Mouse (Mus musculus) A20 (cell line): ENCODE data around the gene Exoc2.

Experiments used
- DNase-seq: peaks from one replicate; pipeline ENCODE4 v3.0.0-alpha.2; 2011; ENCODE audit warnings: low read depth, low spot score

The Exoc2 gene

DNA sequence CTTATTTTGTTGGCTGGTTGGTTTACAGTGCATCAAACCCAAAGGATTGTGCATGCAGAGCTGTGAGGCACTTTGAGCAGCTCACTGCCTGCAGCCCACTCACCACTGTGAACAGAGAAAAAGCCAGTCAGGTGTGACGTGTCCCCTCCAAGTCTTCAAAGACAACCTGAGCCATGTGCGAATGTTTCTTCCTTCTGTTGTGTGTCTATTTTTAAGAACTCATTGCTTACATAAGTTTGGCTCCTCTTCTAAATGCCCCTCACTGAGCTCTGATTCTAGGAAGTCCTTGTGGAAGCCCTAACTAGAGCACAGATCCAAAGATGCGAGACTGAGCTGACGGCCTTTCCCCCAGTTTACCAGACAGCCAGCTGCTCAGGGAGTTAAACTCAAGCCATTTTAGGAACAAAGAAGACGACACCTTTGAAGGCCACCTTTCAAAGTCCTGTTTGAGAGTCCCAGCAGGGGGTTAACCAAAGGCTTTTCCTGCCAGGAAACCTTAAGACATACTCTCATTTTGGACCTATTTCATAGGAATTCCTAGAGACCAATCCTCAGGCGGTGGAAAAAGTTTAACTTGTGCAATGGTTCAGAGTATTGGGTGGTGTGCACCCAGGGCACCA lies 79.8 kb downstream of the Exoc2 start:
- no peak for DNase-seq

DNA sequence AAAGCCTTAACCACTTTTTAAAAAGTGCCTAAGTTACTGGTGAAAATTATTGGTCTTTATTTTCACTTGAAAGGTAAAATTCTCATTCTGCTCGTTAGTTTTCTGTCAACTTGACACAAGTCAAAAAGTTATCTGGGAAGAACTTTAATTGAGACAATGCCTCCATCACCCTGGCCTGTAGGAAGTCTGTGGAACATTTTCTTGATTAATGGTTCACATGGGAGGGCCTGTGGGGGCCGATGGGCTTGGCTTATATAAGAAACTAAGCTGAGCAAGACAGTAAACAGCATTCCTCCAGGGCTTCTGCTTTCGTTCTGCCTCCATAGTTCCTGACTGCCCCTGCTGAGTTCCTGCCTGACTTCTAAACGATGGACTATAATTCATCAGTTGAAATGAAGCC lies 81.6 kb downstream of the Exoc2 start:
- DNase-seq, result no peak

DNA sequence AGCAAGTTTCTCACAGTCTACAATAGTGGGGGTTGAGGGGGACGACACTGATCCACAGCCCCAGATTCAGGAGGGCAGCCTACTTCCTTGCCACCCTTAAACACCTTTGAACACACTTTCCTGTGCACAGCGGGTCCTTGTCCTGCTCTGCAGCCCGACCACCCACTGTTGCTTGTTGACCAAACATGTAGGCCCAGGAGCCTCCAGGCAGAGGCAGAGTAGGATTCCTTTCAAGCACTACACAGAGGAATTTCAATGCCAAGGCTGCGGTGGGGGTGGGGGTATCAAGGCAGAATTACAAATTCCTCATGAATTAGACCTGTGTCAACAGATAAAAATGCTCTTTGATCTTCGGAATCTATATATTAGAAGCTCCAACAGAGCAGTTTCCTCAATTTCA lies 82.7 kb downstream of the Exoc2 start:
- DNase-seq, result no peak

DNA sequence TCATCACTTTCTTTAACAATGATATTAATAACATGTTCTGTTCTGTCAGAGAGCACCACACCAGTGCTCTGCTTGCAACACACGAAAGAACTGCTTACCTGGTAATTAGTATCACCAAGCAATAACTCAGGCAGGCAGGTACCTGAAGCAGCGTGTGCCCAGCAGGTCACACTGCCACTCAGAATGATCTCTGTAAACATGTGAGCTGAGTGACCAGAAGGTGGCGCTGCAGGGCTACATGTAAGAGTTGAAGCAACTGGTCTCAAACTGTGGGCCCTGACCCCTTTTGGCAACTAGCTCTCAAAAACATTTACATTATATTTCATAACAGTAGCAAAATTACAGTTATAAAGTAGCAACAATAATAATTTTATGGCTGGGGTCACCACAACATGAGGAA lies 85.4 kb downstream of the Exoc2 start:
- peak; percentile 82 for DNase-seq

DNA sequence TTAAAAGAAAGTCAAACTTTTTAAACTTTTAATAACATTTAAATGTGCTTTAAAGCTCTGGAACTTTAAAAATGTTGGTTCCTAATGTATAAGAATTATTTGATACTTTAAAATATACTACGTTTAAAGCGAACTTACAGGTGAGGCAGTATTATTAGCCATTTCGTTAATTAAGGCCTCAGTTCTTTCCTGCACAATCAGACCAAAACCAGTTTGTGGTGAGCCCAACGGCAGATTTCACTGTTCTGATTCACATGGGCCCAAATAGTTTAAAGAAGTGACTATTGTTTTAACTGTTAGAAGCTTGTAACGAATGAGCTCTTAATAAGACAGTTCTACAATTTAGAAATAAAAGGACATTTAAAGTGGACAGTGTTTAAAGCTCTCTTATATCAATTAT lies 93.6 kb downstream of the Exoc2 start:
- DNase-seq, result no peak

DNA sequence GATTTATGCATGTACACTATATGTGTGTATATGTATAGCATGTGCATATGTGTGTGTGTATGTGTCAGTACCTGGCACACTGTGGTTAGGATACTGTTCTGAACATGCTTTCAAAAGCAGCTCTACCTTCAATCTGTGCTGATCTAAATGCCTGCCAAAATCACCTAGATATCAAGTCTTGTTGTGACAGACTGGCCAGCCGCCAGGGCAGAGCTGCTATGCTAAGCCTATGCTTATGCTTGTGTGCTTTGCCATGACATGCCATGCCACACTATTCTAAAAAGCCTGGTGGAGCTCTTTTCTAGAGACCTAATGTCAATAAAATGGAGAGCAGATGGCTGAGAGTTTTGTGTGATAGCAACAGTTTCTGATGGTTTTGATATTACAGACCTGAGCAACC lies 94.0 kb downstream of the Exoc2 start:
- DNase-seq, result no peak

DNA sequence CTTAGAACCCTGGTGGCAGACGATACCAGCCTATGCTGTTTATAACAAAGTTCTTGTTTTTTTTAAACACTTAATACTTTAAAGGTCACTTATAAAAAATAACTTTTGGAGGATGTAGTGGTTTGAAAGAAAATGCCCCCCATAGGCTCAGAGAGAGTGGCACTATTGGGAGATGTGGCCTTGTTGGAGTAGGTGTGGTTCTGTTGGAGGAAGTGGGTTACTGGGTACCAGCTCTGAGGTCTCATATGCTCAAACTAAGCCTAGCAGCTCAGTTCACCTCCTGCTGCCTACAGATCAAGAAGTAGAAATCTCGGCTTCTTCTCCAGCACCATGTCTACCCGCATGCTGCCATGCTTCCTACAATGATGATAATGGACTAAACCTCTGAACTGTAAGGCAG lies 98.1 kb downstream of the Exoc2 start:
- DNase-seq, result no peak

DNA sequence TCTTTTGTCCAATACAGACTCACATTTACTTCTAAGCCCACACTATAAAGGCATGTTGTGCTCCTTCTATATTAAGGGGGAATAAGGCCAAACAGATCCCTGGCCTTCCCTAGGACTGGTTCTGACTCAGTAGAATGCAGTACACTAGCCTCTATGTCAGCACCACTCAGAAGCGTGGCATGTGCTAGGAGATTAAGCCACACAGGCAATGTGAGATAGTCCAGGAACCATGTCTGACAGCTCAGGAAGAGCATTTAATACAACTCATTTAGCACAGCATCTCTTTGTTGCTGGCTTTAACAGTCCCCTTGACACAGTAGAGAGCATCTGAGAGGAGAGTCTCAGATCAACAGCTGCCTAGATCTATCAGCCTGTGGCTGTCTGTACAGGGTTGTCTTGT lies 100.4 kb downstream of the Exoc2 start:
- DNase-seq, result no peak

DNA sequence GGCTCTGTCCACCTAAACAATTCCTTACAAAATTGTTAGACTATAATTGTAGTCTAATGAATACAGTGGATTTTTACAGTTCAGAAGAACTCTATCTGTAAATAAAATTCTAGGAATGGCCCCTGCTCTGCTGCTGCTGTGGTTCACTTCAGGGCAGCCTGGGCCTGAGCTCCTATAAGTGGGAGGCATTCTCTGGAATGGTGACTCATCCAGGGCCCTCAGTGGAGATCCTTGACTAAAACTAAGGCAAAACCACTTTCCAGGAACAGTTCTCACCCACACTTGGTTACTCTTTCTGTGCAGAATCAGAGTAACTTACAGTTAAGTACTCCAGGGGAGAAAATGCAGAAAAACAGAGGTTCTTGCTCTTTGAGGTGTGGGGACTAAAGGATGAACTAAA lies 108.4 kb downstream of the Exoc2 start:
- no peak for DNase-seq

DNA sequence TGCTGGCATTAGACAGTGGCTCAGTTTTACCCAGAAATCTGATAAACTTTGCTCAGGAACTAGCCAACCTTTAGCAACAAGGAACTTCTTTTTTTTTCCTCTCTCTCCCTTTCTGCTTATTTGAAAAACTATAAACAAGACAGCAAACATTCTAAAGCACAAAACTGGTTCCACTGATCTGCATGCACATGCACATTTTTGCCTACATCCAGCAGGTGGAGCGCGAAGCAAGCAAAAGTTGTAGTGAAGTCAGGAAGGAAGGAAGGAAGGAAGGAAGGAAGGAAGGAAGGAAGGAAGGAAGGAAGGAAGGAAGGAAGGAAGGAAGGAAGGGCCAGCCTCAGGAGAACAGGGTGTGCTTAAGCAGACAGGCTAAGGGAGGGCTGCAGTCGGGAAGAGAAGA lies 109.9 kb downstream of the Exoc2 start:
- no peak for DNase-seq

DNA sequence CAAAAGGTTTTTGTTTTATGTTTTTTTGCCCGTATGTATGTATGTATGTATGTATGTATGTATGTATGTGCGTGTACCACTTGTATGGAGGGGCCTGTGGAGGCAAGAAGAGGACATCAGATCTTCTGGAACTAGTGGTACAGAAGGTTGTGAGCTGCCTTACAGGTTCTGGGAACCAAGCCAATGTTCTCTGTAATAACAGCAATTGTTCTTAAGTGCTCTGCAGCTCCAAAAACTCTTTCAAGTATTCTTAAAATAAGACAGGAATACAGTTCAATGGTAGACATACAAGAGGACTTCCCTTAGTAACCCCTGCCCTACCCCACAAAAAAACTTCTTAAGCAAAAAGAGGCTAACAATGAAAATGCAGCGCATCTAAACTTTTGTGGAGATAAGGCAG lies 115.5 kb downstream of the Exoc2 start:
- no peak for DNase-seq

DNA sequence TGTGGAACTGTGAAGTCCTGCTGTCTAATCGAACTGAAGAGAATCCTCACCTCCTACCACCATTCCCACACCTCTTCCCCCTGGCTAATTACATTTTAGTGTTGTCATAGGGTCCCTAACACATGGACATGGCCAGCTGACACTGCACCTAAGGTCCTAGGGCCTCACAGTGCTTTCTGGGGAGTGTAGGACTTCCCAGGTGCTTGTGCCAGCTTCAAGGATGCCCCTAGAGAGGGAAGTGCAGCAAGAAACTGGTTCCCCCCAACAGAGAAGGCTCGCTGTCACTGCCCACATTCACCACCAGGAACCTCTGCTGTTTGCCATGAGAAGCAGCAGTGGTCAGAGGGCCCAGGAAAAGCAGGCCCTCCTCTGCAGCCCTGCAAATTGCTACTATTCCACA lies 123.2 kb downstream of the Exoc2 start:
- no peak for DNase-seq

DNA sequence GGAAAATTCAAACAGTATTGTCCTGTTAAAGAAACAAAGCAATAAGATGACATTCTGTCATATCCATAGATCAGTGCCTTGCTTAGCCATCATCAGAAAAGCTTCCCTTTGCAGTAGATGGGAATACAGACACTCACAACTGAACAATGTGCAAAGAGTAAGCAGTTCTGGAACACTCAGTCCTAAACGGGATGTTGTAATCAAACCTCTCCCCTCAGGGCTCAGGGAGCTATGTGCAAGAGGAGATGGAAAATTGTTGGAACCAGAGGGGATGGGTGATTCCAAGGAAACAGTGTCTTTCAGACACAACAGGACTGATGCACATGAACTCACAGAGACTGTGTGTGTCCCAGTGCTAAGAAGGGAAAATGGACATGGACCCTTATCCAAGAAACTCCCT lies 125.9 kb downstream of the Exoc2 start:
- no peak for DNase-seq

DNA sequence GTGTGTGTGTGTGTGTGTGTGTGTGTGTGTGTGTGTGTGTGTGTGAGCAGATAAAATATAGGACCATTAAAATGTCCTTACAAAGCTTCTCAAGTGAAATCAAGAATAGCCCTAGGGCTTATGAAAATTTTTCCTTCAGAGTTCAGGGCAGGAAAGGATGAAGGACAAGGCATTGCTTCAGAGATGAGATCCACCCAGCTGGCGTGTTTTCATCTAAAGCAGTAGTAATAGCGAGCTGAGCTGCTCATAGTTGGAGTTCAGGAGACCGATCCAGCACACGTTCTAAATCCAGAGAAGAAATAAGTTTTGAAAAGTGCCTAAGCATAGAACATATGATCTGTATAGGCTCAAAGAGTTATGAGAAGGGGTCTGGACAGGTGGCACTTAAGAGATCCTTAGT lies 127.4 kb downstream of the Exoc2 start:
- DNase-seq, result no peak

DNA sequence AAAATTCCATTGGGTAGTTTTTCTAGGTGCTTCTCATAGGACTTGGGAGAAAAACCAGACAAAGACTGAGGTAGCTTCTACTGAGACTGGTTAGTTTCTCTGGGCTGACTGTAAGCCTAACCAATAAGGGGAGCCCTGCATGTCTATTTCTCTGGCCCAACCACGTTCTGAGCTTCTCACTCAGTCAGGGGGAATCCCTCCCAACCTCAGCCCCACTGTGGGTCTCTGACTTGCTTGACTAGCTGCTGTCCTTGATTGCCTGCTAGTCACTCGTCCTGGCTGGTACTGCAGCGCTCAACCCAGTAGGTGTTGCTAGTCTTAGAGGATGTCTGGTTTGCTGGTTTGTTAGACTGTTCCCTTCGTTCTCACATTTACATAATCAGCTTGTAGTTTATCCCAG lies 130.8 kb downstream of the Exoc2 start:
- DNase-seq, result no peak

DNA sequence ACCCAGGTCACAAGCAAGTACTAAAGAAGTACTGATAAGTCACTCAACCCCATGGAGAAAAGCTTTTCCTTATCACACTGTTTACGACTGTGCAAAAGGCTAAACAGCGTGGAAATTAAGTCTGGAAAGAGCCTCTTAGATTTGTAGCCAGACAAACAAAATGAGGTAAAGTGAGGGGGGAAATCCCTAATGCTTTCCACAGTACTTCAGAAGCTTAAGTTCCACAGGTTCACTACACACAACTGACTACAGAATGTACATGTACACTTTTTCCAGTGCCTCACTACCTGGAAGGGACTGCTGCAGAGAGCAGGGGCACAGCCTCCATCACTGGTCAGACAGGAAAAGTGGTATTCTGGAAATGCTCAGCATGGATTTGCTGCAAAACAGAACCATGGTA lies 132.1 kb downstream of the Exoc2 start:
- DNase-seq, result no peak

DNA sequence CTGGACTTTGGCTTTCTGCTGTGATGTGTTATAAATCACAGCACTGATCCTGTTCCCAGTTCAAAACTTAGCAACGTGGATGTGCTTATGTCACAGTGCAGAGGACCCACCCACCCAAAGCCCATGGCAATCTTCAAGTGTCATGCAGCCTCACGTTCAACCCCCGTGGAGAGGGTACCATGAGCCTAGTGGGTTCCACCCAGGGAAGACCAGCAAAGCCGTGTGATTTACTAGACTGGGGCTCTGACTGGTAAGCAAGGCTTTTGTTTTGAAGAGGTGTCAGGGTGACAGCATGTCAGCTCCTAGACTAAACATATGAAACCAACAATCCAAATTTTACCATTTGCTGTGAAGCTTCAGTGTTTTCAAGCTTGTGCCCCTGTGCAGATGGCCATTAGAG lies 132.6 kb downstream of the Exoc2 start:
- no peak for DNase-seq

DNA sequence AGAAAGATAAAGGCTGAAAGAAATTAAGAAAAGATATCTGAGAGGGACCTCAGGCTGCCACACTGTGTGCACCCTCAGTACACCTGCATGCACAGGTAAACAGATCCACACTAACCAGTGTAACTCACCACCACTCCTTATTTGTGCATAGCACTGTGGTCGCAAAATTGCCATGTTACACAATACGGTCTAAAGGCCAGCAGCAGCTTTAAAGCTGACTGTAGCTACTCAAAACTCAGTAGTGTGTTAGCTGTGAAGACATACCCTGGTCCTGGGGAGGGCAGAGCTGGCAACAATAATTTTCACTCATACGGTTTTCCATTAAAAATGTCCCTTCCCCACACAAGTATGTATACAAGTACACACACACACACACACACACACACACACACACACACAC lies 133.2 kb downstream of the Exoc2 start:
- DNase-seq, result no peak

DNA sequence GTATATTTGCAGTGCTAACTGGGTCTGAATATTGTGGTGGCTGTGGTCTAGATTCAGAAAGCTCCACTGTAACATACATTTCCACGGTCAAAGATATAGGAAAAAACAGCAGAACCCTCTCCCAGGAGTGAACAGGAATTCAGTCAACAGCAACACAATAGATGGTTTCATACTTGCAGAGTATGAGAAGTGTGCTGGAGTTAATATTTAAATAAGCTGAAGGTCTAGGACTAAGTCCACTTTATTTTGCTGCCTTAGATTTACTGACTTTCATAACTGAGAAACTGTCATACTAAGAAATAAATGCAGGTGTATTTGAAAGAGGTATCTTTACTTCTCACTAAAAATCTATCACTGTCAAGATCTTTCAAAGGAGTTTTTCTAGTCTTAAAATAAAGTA lies 137.6 kb downstream of the Exoc2 start:
- no peak for DNase-seq

DNA sequence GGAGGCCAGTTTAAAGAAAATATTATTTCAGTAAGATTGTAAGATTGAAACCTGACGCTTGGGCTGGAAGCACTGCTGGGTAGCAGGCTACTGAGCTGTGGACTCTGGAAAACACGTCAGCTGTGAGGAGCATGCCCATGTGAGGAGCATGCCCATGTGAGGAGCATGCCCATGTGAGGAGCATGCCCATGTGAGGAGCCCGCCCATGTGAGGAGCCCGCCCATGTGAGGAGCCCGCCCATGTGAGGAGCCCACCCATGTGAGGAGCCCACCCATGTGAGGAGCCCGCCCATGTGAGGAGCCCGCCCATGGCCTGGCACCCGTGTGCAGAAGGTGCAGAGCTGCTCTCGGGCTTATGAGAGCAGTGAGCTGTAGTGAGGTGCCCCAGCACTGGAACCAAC lies 139.0 kb downstream of the Exoc2 start:
- DNase-seq, result no peak

DNA sequence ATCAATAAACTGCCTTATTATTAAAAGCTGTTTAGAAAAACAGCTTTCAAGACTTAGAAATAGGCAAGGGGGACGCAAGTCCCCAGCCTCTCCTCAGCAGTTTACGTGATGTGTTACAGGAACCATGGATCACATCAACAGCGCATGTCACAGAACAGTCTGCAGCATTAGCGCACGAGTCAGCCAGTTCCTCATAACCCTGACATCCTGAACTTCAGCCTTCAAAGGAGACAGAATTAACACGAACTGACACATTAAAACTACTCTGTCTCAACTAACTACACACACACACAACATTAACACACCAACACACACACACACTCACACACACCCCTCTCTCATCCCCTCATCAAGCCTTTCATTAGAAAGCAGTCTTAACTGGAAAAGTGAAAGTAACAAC lies 139.5 kb downstream of the Exoc2 start:
- DNase-seq, result no peak

DNA sequence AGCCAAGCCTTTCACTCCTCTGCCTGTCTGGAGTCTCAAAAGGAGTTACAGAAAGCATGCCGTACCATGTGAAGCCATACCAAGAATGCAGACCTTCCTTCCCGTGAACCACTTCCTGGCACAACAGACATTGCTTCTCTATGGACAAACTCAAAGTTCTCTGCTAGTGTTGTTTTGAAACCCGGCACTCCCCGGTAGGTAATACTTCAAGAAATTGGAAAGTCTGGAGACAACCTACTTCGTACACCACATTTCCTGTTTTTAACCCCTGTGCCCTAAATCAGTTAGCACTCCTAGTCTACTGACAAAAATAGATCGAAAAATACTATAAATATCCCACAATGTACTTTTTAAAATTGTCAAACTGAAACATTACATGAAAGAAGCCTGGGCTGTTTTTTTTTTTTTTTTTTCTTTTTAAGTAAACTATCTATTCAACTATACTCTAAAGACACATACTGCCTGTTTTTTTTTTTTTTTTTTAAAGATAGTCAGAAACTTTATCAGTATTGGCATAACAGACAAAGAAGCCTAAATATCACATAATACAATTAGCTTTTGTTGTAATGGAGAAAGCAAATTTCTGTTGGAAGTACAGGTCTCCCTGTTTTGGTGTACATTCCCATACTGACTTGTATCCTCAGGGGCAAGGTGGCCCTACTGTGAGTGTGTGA lies 140.3 kb downstream of the Exoc2 start:
- no peak for DNase-seq

DNA sequence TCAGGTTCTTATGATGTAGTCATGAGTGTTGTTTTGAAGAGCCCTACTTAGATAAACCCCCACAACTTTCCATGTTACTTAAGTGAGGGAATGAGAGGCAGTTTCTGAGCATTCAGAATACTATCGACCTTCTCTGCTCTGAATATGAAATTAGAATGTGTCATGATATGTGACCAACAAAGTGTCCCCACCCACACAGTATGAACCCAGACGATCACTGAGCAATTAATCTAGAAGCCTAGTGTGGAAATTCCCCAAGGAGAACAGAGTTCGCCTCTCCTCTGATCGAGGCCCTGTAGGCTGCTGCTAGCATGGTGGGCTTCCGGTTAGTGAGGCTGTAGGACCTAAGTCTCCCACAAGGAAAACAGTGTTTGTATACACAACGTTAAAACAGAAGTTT lies 142.5 kb downstream of the Exoc2 start:
- DNase-seq, result no peak

DNA sequence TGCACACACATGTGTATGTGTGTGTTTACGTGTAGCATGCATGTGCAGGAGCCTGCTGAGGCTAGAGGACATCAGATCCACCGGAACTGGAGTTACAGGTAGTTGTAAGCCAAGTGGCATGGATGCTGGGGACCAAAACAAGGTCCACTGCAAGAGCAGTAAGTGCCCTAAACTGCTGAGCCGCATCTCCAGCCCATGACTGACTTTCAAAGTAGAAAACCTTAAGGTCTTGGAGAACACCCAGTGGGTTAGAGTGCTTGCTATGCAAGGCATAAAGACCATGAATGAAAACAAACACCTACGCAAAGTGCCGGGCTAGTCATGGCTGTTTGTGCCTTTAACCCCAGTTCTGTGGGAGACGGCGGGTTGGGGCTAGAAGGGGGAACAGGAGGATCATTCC lies 147.4 kb downstream of the Exoc2 start:
- no peak for DNase-seq
